Comparison of ENCODE assay signal across 8 mouse cellular contexts in genomic region chr8:105799091-105799812, GRCm38 (mm10). TPM values are rescaled to one million over a fixed set of nuclear protein-coding genes. Genes with fewer than 3 reads are reported as not detected.
DNase-seq lines count a peak whose midpoint lies in the region; ATAC-seq lines count a peak whose summit lies in the region.

No protein-coding gene starts in this region.

- no peak overlapping the region for H3K9ac ChIP-seq in embryonic facial prominence, embryonic 12.5 days
- H3K9ac ChIP-seq in heart, embryonic 15.5 days, result no peak overlapping the region

- no peaks in the 10 kb centered on the region for H3K9me3 ChIP-seq in embryonic facial prominence, embryonic 12.5 days
- H3K9me3 ChIP-seq in heart, embryonic 15.5 days (replicated peaks), result no peaks in the 10 kb centered on the region

- H3K4me3 ChIP-seq in embryonic facial prominence, embryonic 12.5 days, result no peak overlapping the region
- no peak overlapping the region for H3K4me3 ChIP-seq in heart, embryonic 15.5 days

- H3K27me3 ChIP-seq in embryonic facial prominence, embryonic 12.5 days, result no peaks in the 10 kb centered on the region
- H3K27me3 ChIP-seq in heart, embryonic 15.5 days, result peaks cover 22% of the 10 kb centered on the region; the same call in 1 of the 2 replicates

- H3K4me1 ChIP-seq in embryonic facial prominence, embryonic 12.5 days, result peaks cover 11% of the 10 kb centered on the region
- peaks cover 22% of the 10 kb centered on the region for H3K4me1 ChIP-seq in heart, embryonic 15.5 days (replicated peaks)

- H3K4me2 ChIP-seq in embryonic facial prominence, embryonic 12.5 days (replicated peaks), result no peak overlapping the region
- peak overlapping the region; percentile 29 for H3K4me2 ChIP-seq in heart, embryonic 15.5 days

- peak; percentile 7 for DNase-seq in embryo, embryonic 9.5 days (ENCODE audit: extremely low spot score)
- DNase-seq in embryo, embryonic 10.5 days (ENCODE audit: low spot score), result no peak
- DNase-seq in ZHBTc4 (ENCODE audit: low read depth, low spot score), result peak; percentile 64
- peak; percentile 34 for DNase-seq in layer of hippocampus, adult 9-11 months
- DNase-seq in lung, postnatal 4 days, result peak; percentile 92 to 94
- DNase-seq in urinary bladder, postnatal 14 days (ENCODE audit: low spot score), result peak; percentile 86

- peak overlapping the region; percentile 14; the same call in 1 of the 2 replicates for H3K27ac ChIP-seq in embryonic facial prominence, embryonic 12.5 days
- H3K27ac ChIP-seq in heart, embryonic 15.5 days, result peak overlapping the region; percentile 74

- 53% methylated on average over 8 of the region's 8 CpGs for WGBS in embryonic facial prominence, embryonic 12.5 days
- WGBS in heart, embryonic 15.5 days, result 25% methylated on average over 8 of the region's 8 CpGs

- peaks cover 6% of the 10 kb centered on the region; the same call in 1 of the 2 replicates for H3K36me3 ChIP-seq in embryonic facial prominence, embryonic 12.5 days
- no peaks in the 10 kb centered on the region for H3K36me3 ChIP-seq in heart, embryonic 15.5 days

- no peak for ATAC-seq in embryonic facial prominence, embryonic 12.5 days (ENCODE audit: insufficient number of reproducible peaks, insufficient read depth, low FRiP score, low TSS enrichment)
- ATAC-seq in heart, embryonic 15.5 days (replicated peaks; ENCODE audit: insufficient number of reproducible peaks, insufficient read depth, low FRiP score, low read depth), result peak; percentile 71

RNA-seq across cellular contexts. Expression of gene Ranbp10, which starts 27.9 kb away (rescaled TPM):
- 14.9 and 16.0 TPM in 2 replicates for polyA plus RNA-seq in embryonic facial prominence, embryonic 12.5 days (2016; fragmentation: Nextera tagmentation; extraction: Ambion mirVana)
- 8.1 and 11.0 TPM in 2 replicates for polyA plus RNA-seq in heart, embryonic 15.5 days (2015; fragmentation: Nextera tagmentation; extraction: Ambion mirVana)

RNA-seq across cellular contexts. Expression of gene Tsnaxip1, which starts 28.3 kb away (rescaled TPM):
- 0.43 TPM in 1 of 2 replicates, not detected in the other for polyA plus RNA-seq in embryonic facial prominence, embryonic 12.5 days (2016; fragmentation: Nextera tagmentation; extraction: Ambion mirVana)
- 0.06 and 0.29 TPM in 2 replicates for polyA plus RNA-seq in heart, embryonic 15.5 days (2015; fragmentation: Nextera tagmentation; extraction: Ambion mirVana)

RNA-seq across cellular contexts. Expression of gene Gfod2, which starts 40.8 kb away (rescaled TPM):
- polyA plus RNA-seq in embryonic facial prominence, embryonic 12.5 days (2016; fragmentation: Nextera tagmentation; extraction: Ambion mirVana), result 30.2 and 33.7 TPM in 2 replicates
- 9.4 and 10.1 TPM in 2 replicates for polyA plus RNA-seq in heart, embryonic 15.5 days (2015; fragmentation: Nextera tagmentation; extraction: Ambion mirVana)

RNA-seq across cellular contexts. Expression of gene Cenpt, which starts 53.8 kb away (rescaled TPM):
- polyA plus RNA-seq in embryonic facial prominence, embryonic 12.5 days (2016; fragmentation: Nextera tagmentation; extraction: Ambion mirVana), result 59.8 and 60.6 TPM in 2 replicates
- 30.1 and 36.8 TPM in 2 replicates for polyA plus RNA-seq in heart, embryonic 15.5 days (2015; fragmentation: Nextera tagmentation; extraction: Ambion mirVana)

RNA-seq across cellular contexts. Expression of gene Thap11, which starts 55.7 kb away (rescaled TPM):
- 84.6 and 86.8 TPM in 2 replicates for polyA plus RNA-seq in embryonic facial prominence, embryonic 12.5 days (2016; fragmentation: Nextera tagmentation; extraction: Ambion mirVana)
- 44.7 and 52.5 TPM in 2 replicates for polyA plus RNA-seq in heart, embryonic 15.5 days (2015; fragmentation: Nextera tagmentation; extraction: Ambion mirVana)
